Mouse (Mus musculus) heart, embryonic 14.5 days (tissue): Measurements from ENCODE around the gene Pou6f1. TPM values are rescaled to one million over a fixed set of nuclear protein-coding genes. Genes with fewer than 3 reads are reported as not detected.

Source experiments
- ATAC-seq: fragments of 200-750 bp; cut with Nextera tagmentation; 2 replicates; pipeline ENCODE4 v1.8.0; 2017; ENCODE audit warnings: low read depth, moderate TSS enrichment; ENCODE audit not compliant: insufficient number of reproducible peaks, insufficient read depth, low FRiP score
- H3K27ac ChIP-seq, 2 experiments: fragments of 200-500 bp in 1 of 2; fragments of 300-500 bp in 1 of 2; sonication (generic) in 1 of 2; replicated peaks in 1 of 2; 2 replicates each; pipeline ENCODE4 v1.5.1; 2012 to 2014; ENCODE audit warnings: low read depth in 2 of 2, low read length in 2 of 2, control low read depth in 1 of 2, mild to moderate bottlenecking in 1 of 2, mixed read lengths in 1 of 2; ENCODE audit not compliant: control insufficient read depth in 1 of 2, insufficient read depth in 1 of 2
- H3K27me3 ChIP-seq: fragments of 300-500 bp; sonication (generic); 2 replicates; pipeline ENCODE4 v1.6.1; 2014; ENCODE audit warnings: mild to moderate bottlenecking, low read length, control low read depth; ENCODE audit not compliant: control insufficient read depth, insufficient read depth
- H3K36me3 ChIP-seq: fragments of 300-500 bp; sonication (generic); 2 replicates; pipeline ENCODE4 v1.6.1; 2014; ENCODE audit warnings: mild to moderate bottlenecking, control low read depth, low read length, mixed read lengths; ENCODE audit not compliant: control insufficient read depth, insufficient read depth
- H3K4me1 ChIP-seq, 2 experiments: fragments of 200-500 bp in 1 of 2; fragments of 300-500 bp in 1 of 2; sonication (generic) in 1 of 2; 2 replicates each; pipeline ENCODE4 v1.6.1; 2012 to 2014; ENCODE audit warnings: low read length in 2 of 2, control low read depth in 1 of 2, mixed read lengths in 1 of 2; ENCODE audit not compliant: control insufficient read depth in 2 of 2, insufficient read depth in 2 of 2
- H3K4me2 ChIP-seq: fragments of 300-500 bp; sonication (generic); 2 replicates; pipeline ENCODE4 v1.6.1; 2014; ENCODE audit warnings: mild to moderate bottlenecking, low read length
- H3K4me3 ChIP-seq, 2 experiments: fragments of 200-500 bp in 1 of 2; fragments of 300-500 bp in 1 of 2; sonication (generic) in 1 of 2; 2 replicates each; pipeline ENCODE4 v1.5.1; 2012 to 2014; ENCODE audit warnings: low read length in 2 of 2, mild to moderate bottlenecking in 2 of 2, control low read depth in 1 of 2, low read depth in 1 of 2, moderate library complexity in 1 of 2; ENCODE audit not compliant: control insufficient read depth in 1 of 2, insufficient read depth in 1 of 2
- H3K9ac ChIP-seq: fragments of 300-500 bp; sonication (generic); 2 replicates; pipeline ENCODE4 v1.6.1; 2014; ENCODE audit warnings: mild to moderate bottlenecking, low read length
- H3K9me3 ChIP-seq: fragments of 300-500 bp; sonication (generic); 2 replicates; pipeline ENCODE4 v1.6.1; 2016; ENCODE audit warnings: low read length, control low read depth; ENCODE audit not compliant: control insufficient read depth
- whole genome bisulfite sequencing: fragments of 180-500 bp; shearing (Covaris S2); extraction: QIAGEN DNeasy Blood & Tissue Kit; methylation state at CpG from one replicate; pipeline ENCODE4 v1.1.7; 2014; 5-methylcytosine and 5-hydroxymethylcytosine counted together
- polyA plus RNA-seq: library from polyadenylated mRNA; unstranded; fragments of >200 nt; fragmentation: Nextera tagmentation; extraction: Ambion mirVana; gene quantifications from 2 replicates; pipeline ENCODE4 v1.2.1, GENCODE M21; 2014

Gene Pou6f1
- polyA plus RNA-seq, 1 experiment from 2014 or later: 7.1 TPM

GRCm38 (mm10) chr15:100616221-100616620, 16.4 kb upstream of the Pou6f1 start:
- Histone ChIP-seq H3K4me1 (peaks cover 8 to 16% of the 10 kb centered on the region in 2 experiments), H3K4me2 (peak overlapping the region; percentile 73), H3K27me3 (no peaks in the 10 kb centered on the region), H3K9me3 (no peaks in the 10 kb centered on the region), H3K36me3 (peaks cover 43% of the 10 kb centered on the region), H3K27ac (peak overlapping the region; percentile 47 to 99), H3K4me3 (peak overlapping the region; percentile 59 to 95), H3K9ac (peak overlapping the region; percentile 97)
- under 1% methylated on average over 19 of the region's 19 CpGs for WGBS
- no peak for ATAC-seq

DNA sequence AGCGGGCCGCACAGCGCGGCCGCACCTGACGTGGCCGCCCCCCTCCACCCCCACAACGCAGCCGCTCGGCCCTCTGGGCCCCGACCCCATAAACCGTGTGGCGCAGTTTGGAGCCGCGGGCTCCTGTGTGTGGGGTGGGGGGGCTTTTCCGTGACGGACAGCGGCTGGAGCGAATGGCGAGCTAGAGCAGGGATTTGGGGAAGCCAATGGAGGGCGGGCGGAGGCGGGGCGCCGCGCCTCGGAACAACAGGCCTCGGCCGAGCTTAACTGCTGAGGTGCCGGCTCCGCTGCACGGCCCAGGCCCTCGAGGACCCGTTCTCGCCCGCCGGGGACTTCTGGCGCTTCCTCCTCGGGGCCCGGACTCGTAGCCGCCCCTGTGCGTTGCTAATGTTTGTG, 16.0 kb upstream of the Pou6f1 start:
- peaks cover 39% of the 10 kb centered on the region for H3K36me3 ChIP-seq
- peak; percentile 84 for ATAC-seq
- peak overlapping the region; percentile 97 for H3K9ac ChIP-seq
- H3K9me3 ChIP-seq: no peaks in the 10 kb centered on the region
- H3K4me1 ChIP-seq: peaks cover 8 to 16% of the 10 kb centered on the region in 2 experiments
- peak overlapping the region; percentile 66 to 99 for H3K27ac ChIP-seq
- peak overlapping the region; percentile 59 to 95 for H3K4me3 ChIP-seq
- peak overlapping the region; percentile 73 for H3K4me2 ChIP-seq
- H3K27me3 ChIP-seq: no peaks in the 10 kb centered on the region
- WGBS: 0% methylated on average over 26 of the region's 43 CpGs

DNA sequence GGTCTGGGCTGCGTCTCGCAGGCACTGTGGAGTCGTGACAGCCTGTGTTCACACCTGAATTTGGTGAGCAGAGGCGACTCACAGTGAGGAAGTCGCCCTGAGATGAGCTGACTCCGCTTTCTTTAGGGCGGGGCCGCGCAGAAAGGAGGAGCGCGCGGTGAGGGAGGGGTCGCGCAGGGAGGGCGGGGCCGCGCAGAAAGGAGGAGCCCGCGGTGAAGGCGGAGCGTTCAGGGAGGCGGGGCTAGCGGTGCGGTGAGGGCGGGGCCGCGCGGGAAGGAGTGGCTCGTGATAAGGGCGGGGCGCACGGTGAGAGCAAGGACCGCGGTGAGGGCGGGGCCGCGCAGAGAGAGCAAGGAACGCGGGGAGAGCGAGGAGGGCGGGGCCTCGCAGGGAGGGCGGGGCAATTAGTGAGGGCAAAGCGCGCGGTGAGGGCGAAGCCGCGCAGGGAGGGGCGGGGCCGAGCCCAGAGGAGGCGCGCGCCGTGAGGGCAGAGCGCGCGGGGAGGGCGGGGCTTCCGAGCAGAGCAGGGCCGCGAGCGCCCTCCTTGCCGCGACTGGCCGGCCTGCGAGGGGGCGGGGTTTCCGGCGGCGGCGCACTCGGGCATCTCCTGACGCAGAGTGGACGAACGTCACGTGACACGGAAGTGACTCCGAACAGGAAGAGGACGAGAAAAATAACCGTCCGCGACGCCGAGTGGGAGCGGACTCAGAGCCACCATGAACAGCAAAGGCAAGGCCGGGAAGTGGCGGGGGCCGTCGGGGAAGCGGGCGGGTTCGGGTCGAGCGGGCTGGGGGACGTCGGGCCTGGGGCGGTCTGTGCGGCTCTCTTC, 15.4 kb upstream of the Pou6f1 start, which contains the start of gene Dazap2:
Gene Dazap2, plus strand, starts transcription at position 354 of the 829 bp plus-strand sequence.
- peak within 1 kb of the TSS; percentile 82 to 99 for H3K27ac ChIP-seq
- H3K9ac ChIP-seq: peak within 1 kb of the TSS; percentile 97
- H3K27me3 ChIP-seq: no peaks in the 10 kb centered on the region
- no peaks in the 10 kb centered on the region for H3K9me3 ChIP-seq
- peak within 1 kb of the TSS; percentile 59 to 95 for H3K4me3 ChIP-seq
- WGBS: under 1% methylated on average over 92 of the region's 99 CpGs
- peak; percentile 89 for ATAC-seq
- H3K4me1 ChIP-seq: peaks cover 8 to 16% of the 10 kb centered on the region in 2 experiments
- H3K4me2 ChIP-seq: peak within 1 kb of the TSS; percentile 78
- peaks cover 33% of the 10 kb centered on the region for H3K36me3 ChIP-seq

- H3K4me2 ChIP-seq: peak overlapping the region; percentile 78
- 13% methylated on average over 43 of the region's 43 CpGs for WGBS
- no peak; the same call in 1 of the 2 replicates for ATAC-seq
- no peaks in the 10 kb centered on the region for H3K27me3 ChIP-seq
- H3K27ac ChIP-seq: peak overlapping the region; percentile 82 to 99
- H3K4me3 ChIP-seq: peak overlapping the region; percentile 59 to 95
- H3K9me3 ChIP-seq: no peaks in the 10 kb centered on the region
- H3K9ac ChIP-seq: peak overlapping the region; percentile 79
- peaks cover 8 to 16% of the 10 kb centered on the region in 2 experiments for H3K4me1 ChIP-seq
- peaks cover 25% of the 10 kb centered on the region for H3K36me3 ChIP-seq
These were observed 14.6 kb upstream of the Pou6f1 start for GRCm38 (mm10) chr15:100614218-100614995.

DNA sequence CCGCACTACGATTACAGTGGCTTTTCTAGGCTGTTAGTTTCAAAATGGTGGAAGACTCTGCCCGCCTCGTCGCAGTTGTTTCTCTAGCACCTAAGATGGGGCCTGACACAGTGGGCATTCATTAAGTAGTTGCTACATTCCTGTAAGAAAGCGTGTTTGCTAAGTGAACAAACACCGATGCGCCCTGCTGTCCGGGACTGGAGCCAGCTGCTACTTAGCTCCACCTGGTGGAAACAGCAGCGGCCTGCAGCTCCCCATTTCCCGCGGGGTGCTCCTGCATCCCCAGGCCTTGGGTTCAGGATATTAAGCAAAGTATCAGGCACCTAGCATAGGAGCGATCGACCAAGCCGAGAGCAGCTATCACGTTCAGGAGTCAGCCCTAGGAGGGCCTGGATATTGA, 13.8 kb upstream of the Pou6f1 start:
- peak overlapping the region; percentile 11 to 14; a peak in 3 of 4 replicates for H3K4me3 ChIP-seq
- H3K9ac ChIP-seq: peak overlapping the region; percentile 39; the same call in 1 of the 2 replicates
- H3K4me2 ChIP-seq: peak overlapping the region; percentile 78
- no peak for ATAC-seq
- H3K27me3 ChIP-seq: no peaks in the 10 kb centered on the region
- H3K36me3 ChIP-seq: peaks cover 17% of the 10 kb centered on the region
- H3K9me3 ChIP-seq: no peaks in the 10 kb centered on the region
- no peak overlapping the region for H3K27ac ChIP-seq
- 7% methylated on average over 16 of the region's 16 CpGs for WGBS
- peaks cover 8 to 16% of the 10 kb centered on the region in 2 experiments for H3K4me1 ChIP-seq

GRCm38 (mm10) chr15:100612432-100612831, 12.6 kb upstream of the Pou6f1 start:
- H3K9ac ChIP-seq: no peak overlapping the region
- no peak overlapping the region for H3K4me2 ChIP-seq
- H3K27ac ChIP-seq: no peak overlapping the region
- no peak for ATAC-seq
- WGBS: 70% methylated on average over 2 of the region's 2 CpGs
- no peaks in the 10 kb centered on the region for H3K9me3 ChIP-seq
- H3K36me3 ChIP-seq: peaks cover 5% of the 10 kb centered on the region
- peaks cover 8 to 16% of the 10 kb centered on the region in 2 experiments for H3K4me1 ChIP-seq
- H3K4me3 ChIP-seq: no peak overlapping the region
- H3K27me3 ChIP-seq: no peaks in the 10 kb centered on the region

DNA sequence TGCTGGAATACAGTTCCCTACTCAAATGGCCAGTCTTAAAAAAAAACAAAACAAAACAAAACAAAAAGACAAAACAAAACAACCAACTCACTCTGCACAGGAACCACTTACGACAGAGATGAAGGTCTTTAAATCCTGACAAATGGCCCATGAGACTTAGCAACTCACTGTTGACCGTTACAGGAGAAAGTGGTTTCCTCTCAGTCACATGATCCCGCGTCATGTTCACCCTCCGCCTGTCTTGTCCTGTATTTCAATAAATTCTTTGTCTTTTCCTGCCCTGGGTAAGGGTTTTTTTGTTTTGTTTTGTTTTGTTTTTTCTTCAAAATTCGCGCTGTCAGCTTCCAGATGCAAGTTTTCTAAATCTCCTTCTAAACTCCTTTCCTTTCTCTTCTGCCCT, 12.2 kb upstream of the Pou6f1 start:
- Histone ChIP-seq H3K4me1 (peaks cover 8 to 16% of the 10 kb centered on the region in 2 experiments), H3K9me3 (no peaks in the 10 kb centered on the region), H3K4me2 (no peak overlapping the region), H3K27ac (no peak overlapping the region), H3K4me3 (no peak overlapping the region), H3K36me3 (0 out of 2 replicates have a peak, but pooled peaks cover under 1% of the 10 kb centered on the region), H3K9ac (no peak overlapping the region), H3K27me3 (no peaks in the 10 kb centered on the region)
- no peak for ATAC-seq
- WGBS: 76% methylated on average over 7 of the region's 7 CpGs
